In the genomic region with DNA sequence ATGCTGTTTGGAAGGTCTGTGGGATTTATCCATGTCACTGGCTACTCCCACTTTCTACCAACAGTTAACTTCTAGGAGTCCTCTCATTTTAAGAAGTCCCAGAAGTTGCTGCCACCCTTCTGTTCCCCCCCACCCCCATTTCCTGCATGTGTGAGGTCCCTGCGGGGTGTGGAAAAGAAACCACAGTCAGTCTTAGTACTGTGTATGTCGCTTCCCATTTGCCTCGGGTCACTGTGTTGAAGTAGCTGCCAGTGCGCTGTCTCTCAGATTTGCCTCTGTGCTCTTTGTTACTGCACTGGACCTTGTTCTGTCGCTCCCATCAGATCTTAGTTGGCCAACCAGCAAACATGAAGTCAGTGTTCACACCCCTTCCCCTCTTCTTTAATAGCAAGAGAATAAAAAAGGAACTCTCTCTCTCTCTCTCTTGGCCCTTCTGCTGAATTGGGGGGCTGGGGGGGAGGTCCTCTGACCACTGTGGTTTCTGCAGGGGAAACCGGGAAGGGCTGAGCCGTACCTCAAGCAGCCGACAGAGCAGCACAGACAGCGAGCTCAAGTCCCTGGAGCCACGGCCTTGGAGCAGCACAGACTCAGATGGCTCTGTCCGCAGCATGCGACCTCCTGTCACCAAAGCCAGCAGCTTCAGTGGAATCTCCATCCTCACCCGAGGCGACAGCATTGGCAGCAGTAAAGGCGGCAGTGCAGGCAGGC, we compare ENCODE assay signal across 10 mouse cellular contexts. TPM values are rescaled to one million over a fixed set of nuclear protein-coding genes. Genes with fewer than 3 reads are reported as not detected.
A peak's percentile ranks its signal among the peaks of the same experiment; 100 is the strongest.
DNase-seq lines count a peak whose midpoint lies in the region; ATAC-seq and TF ChIP-seq lines count a peak whose summit lies in the region.
"Had no signal": no experiment of that assay in that cellular context is flagged by ENCODE, and none has a peak within 500 bp of the region (broad histone marks: within the 10 kb centered on the region; RNA-seq: fewer than 3 reads in every experiment).

No protein-coding gene starts in this region.

- H3K27me3 ChIP-seq in kidney, postnatal 0 days (ENCODE audit: insufficient read depth, low read length) = no peaks in the 10 kb centered on the region
- no peaks in the 10 kb centered on the region for H3K27me3 ChIP-seq in kidney, embryonic 15.5 days
- H3K27me3 ChIP-seq in limb, embryonic 14.5 days (ENCODE audit: control insufficient read depth, insufficient read depth, low read length) = no peaks in the 10 kb centered on the region

- peak overlapping the region; percentile 50; the same call in 1 of the 2 replicates for H3K27ac ChIP-seq in kidney, postnatal 0 days
- no peak overlapping the region; the same call in 1 of the 2 replicates for H3K27ac ChIP-seq in kidney, embryonic 15.5 days
- 0 out of 2 replicates have a peak overlapping the region, but pooled peaks have one; percentile 19 for H3K27ac ChIP-seq in limb, embryonic 14.5 days (replicated peaks; ENCODE audit: low read depth, low read length)
- H3K27ac ChIP-seq: macrophage had no signal

- H3K9ac ChIP-seq in kidney, postnatal 0 days (ENCODE audit: low read depth, low read length) = no peak overlapping the region
- H3K9ac ChIP-seq in kidney, embryonic 15.5 days = no peak overlapping the region
- no peak overlapping the region for H3K9ac ChIP-seq in limb, embryonic 14.5 days (ENCODE audit: low read depth, low read length, severe bottlenecking)

- no peaks in the 10 kb centered on the region; the same call in 1 of the 2 replicates for H3K4me1 ChIP-seq in kidney, postnatal 0 days (replicated peaks; ENCODE audit: insufficient read depth, low read length)
- H3K4me1 ChIP-seq in kidney, embryonic 15.5 days = peaks cover 14% of the 10 kb centered on the region; the same call in 1 of the 2 replicates
- 0 out of 2 replicates have a peak, but pooled peaks cover 3% of the 10 kb centered on the region for H3K4me1 ChIP-seq in limb, embryonic 14.5 days (ENCODE audit: control insufficient read depth, insufficient read depth, low read length)

- WGBS in kidney, postnatal 0 days = 54% methylated on average over 15 of the region's 15 CpGs
- WGBS in kidney, embryonic 15.5 days = 57% methylated on average over 15 of the region's 15 CpGs
- 55% methylated on average over 15 of the region's 15 CpGs for WGBS in limb, embryonic 14.5 days

- ATAC-seq in CD4-positive, CD25-positive, alpha-beta regulatory T cell, adult 4 months = no peak
- no peak for ATAC-seq in kidney, postnatal 0 days (replicated peaks; ENCODE audit: low FRiP score, low read depth)
- no peak for ATAC-seq in kidney, embryonic 15.5 days (replicated peaks; ENCODE audit: low FRiP score)
- ATAC-seq in limb, embryonic 14.5 days (ENCODE audit: low FRiP score, low read depth) = no peak

- H3K36me3 ChIP-seq in kidney, postnatal 0 days (ENCODE audit: insufficient read depth, low read length) = peaks cover 28% of the 10 kb centered on the region
- peaks cover 61% of the 10 kb centered on the region for H3K36me3 ChIP-seq in kidney, embryonic 15.5 days
- H3K36me3 ChIP-seq in limb, embryonic 14.5 days (ENCODE audit: control insufficient read depth, insufficient read depth, low read length) = peaks cover 74% of the 10 kb centered on the region

- no peak overlapping the region for H3K4me3 ChIP-seq in kidney, postnatal 0 days (replicated peaks; ENCODE audit: low read depth, low read length)
- H3K4me3 ChIP-seq in kidney, embryonic 15.5 days (replicated peaks) = no peak overlapping the region
- no peak overlapping the region for H3K4me3 ChIP-seq in limb, embryonic 14.5 days (replicated peaks; ENCODE audit: low read length)

- TF ChIP-seq POLR2A in limb, embryonic 14.5 days (IDR thresholded peaks at IDR 0.05; ENCODE audit: borderline replicate concordance, extremely low read depth, insufficient read depth, insufficient read length) = no peak

- no peaks in the 10 kb centered on the region for H3K9me3 ChIP-seq in kidney, postnatal 0 days (replicated peaks; ENCODE audit: low read length)
- no peaks in the 10 kb centered on the region for H3K9me3 ChIP-seq in kidney, embryonic 15.5 days (replicated peaks)
- no peaks in the 10 kb centered on the region for H3K9me3 ChIP-seq in limb, embryonic 14.5 days (ENCODE audit: control insufficient read depth, low read length)

- no peak for TF ChIP-seq CTCF in kidney, postnatal 0 days (IDR thresholded peaks at IDR 0.05; ENCODE audit: low read depth)

- DNase-seq in CD4-positive, CD25-positive, alpha-beta regulatory T cell, adult 2 months (ENCODE audit: low read depth, low spot score) = peak; percentile 45
- peak; percentile 61 for DNase-seq in kidney, postnatal 0 days (ENCODE audit: low spot score)
- DNase-seq in limb, embryonic 14.5 days (ENCODE audit: low spot score) = no peak
- DNase-seq in thymus, adult 18-20 months = peak; percentile 27 to 29
- DNase-seq in gastrocnemius, postnatal 10 days = no peak
- DNase-seq in neural tube, embryonic 10.5 days (ENCODE audit: extremely low spot score, low spot score) = no peak
- DNase-seq: layer of hippocampus, adult 9-11 months had no signal

- H3K4me2 ChIP-seq in kidney, postnatal 0 days (ENCODE audit: low read length) = no peak overlapping the region
- H3K4me2 ChIP-seq in kidney, embryonic 15.5 days = no peak overlapping the region
- H3K4me2 ChIP-seq in limb, embryonic 14.5 days (replicated peaks; ENCODE audit: low read depth, low read length, severe bottlenecking) = no peak overlapping the region

RNA-seq across cellular contexts. Expression of gene Stac3, which starts 30.1 kb away (rescaled TPM):
- polyA plus RNA-seq in CD4-positive, CD25-positive, alpha-beta regulatory T cell, adult 4 months (2017; shearing (Covaris generic)) = 1 to 10 TPM; 1.0 to 1.2 TPM
- polyA plus RNA-seq in kidney, postnatal 0 days (2015; fragmentation: Nextera tagmentation; extraction: Ambion mirVana) = 0.16 and 0.31 TPM in 2 replicates
- 2.4 and 4.2 TPM in 2 replicates for polyA plus RNA-seq in kidney, embryonic 15.5 days (2015; fragmentation: Nextera tagmentation; extraction: Ambion mirVana)
- 33.3 and 43.2 TPM in 2 replicates for polyA plus RNA-seq in limb, embryonic 14.5 days (2012; rRNA removed)
- polyA plus RNA-seq in limb, embryonic 14.5 days (2014; fragmentation: Nextera tagmentation; extraction: Ambion mirVana) = 2.0 and 4.4 TPM in 2 replicates
- total RNA-seq in gastrocnemius, postnatal 10 days (2021) = 100 to 1,000 TPM; 272 to 307 TPM

RNA-seq across cellular contexts. Expression of gene Ndufa4l2, which starts 43.3 kb away (rescaled TPM):
- polyA plus RNA-seq in CD4-positive, CD25-positive, alpha-beta regulatory T cell, adult 4 months (2017; shearing (Covaris generic)) = not detected
- 57.8 and 63.2 TPM in 2 replicates for polyA plus RNA-seq in kidney, postnatal 0 days (2015; fragmentation: Nextera tagmentation; extraction: Ambion mirVana)
- polyA plus RNA-seq in kidney, embryonic 15.5 days (2015; fragmentation: Nextera tagmentation; extraction: Ambion mirVana) = 51.2 and 72.2 TPM in 2 replicates
- 31.7 and 36.9 TPM in 2 replicates for polyA plus RNA-seq in limb, embryonic 14.5 days (2012; rRNA removed)
- polyA plus RNA-seq in limb, embryonic 14.5 days (2014; fragmentation: Nextera tagmentation; extraction: Ambion mirVana) = 44.5 and 62.9 TPM in 2 replicates
- total RNA-seq in gastrocnemius, postnatal 10 days (2021) = 10 to 100 TPM; 20.5 to 24.2 TPM
- polyA plus RNA-seq: macrophage had no signal

RNA-seq across cellular contexts. Expression of gene Shmt2, which starts 50.8 kb away (rescaled TPM):
- 10 to 100 TPM; 55.4 to 78.3 TPM for polyA plus RNA-seq in CD4-positive, CD25-positive, alpha-beta regulatory T cell, adult 4 months (2017; shearing (Covaris generic))
- polyA plus RNA-seq in kidney, postnatal 0 days (2015; fragmentation: Nextera tagmentation; extraction: Ambion mirVana) = 71.1 and 76.0 TPM in 2 replicates
- 99.8 and 111 TPM in 2 replicates for polyA plus RNA-seq in kidney, embryonic 15.5 days (2015; fragmentation: Nextera tagmentation; extraction: Ambion mirVana)
- 146 and 178 TPM in 2 replicates for polyA plus RNA-seq in limb, embryonic 14.5 days (2012; rRNA removed)
- polyA plus RNA-seq in limb, embryonic 14.5 days (2014; fragmentation: Nextera tagmentation; extraction: Ambion mirVana) = 89.4 and 94.6 TPM in 2 replicates
- 10 to 100 TPM; 30.5 to 33.4 TPM for total RNA-seq in gastrocnemius, postnatal 10 days (2021)

Comparison
In these comparisons a context has a peak if more than half of its experiments do, and no peak if none do; other contexts are left out.
1. DNase-seq: peak in CD4-positive, CD25-positive, alpha-beta regulatory T cell, adult 2 months (single experiment), kidney, postnatal 0 days (single experiment) and thymus, adult 18-20 months (2 of 2); none in limb, embryonic 14.5 days (single experiment), gastrocnemius, postnatal 10 days (single experiment) and neural tube, embryonic 10.5 days (single experiment).
2. RNA of gene Ndufa4l2, which starts 43.3 kb away (polyA plus RNA-seq): 51.2 to 72.2 TPM in kidney, embryonic 15.5 days, 31.7 to 62.9 TPM in limb, embryonic 14.5 days and 57.8 to 63.2 TPM in kidney, postnatal 0 days; not detected in CD4-positive, CD25-positive, alpha-beta regulatory T cell, adult 4 months; every median in the first group is over 10 times any median in the second.